Mouse (Mus musculus) myocyte (in vitro differentiated cells): ENCODE data around the gene Tnrc18.

Source experiments
- CEBPB ChIP-seq: IDR thresholded peaks from 2 replicates; pipeline ENCODE4 v1.6.1; 2011; ENCODE audit warnings: mild to moderate bottlenecking, moderate library complexity; ENCODE audit not compliant: poor library complexity, insufficient read depth, severe bottlenecking
- POLR2A ChIP-seq: IDR thresholded peaks from one replicate; pipeline ENCODE4 v1.6.1; 2011; ENCODE audit warnings: low read depth, mild to moderate bottlenecking, control low read depth, moderate library complexity; ENCODE audit not compliant: insufficient read length
- TCF12 ChIP-seq: IDR thresholded peaks from one replicate; pipeline ENCODE4 v1.6.1; 2011; ENCODE audit warnings: mild to moderate bottlenecking, control low read depth; ENCODE audit not compliant: poor library complexity, insufficient read depth, severe bottlenecking

DNA sequence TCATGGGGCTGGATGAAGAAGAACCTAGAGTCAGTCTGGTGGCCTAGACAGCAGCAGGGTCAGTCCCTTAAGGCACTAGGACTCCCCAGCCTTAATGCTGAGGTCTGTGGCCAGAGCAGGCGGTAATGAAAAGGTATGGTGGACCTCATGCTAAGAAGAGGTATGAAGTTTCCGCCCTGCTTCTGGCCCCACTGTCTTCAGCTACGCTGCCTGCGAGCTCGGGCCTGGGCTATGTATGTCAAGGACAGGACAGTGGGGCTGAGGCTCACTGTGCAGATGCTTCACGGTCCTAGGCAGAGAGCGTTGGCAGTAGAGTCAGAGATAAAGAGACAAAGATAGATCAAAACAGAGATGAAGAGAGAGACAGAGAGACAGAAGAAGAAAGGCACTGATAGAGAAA is 31.4 kb upstream of the Tnrc18 start:
- TF ChIP-seq TCF12 (no peak), POLR2A (no peak), CEBPB (no peak)
